Mouse (Mus musculus) neural tube, embryonic 11.5 days (tissue): ENCODE results near the gene Fkbpl. TPM values are rescaled to one million over a fixed set of nuclear protein-coding genes. Genes with fewer than 3 reads are reported as not detected.

Experiments
- ATAC-seq: fragments of 200-750 bp; cut with Nextera tagmentation; 2 replicates; pipeline ENCODE4 v1.8.0; 2017; ENCODE audit warnings: moderate number of reproducible peaks, mild to moderate bottlenecking, moderate TSS enrichment, moderate library complexity; ENCODE audit not compliant: insufficient read depth, low FRiP score, low TSS enrichment
- DNase-seq: peaks from one replicate; pipeline ENCODE4 v3.0.0-alpha.2; 2015; ENCODE audit warnings: low spot score
- H3K27ac ChIP-seq: fragments of 300-500 bp; sonication (generic); 2 replicates; pipeline ENCODE4 v1.5.1; 2014; ENCODE audit warnings: low read depth, mild to moderate bottlenecking, low read length
- H3K27me3 ChIP-seq: fragments of 300-500 bp; sonication (generic); 2 replicates; pipeline ENCODE4 v1.6.1; 2014; ENCODE audit warnings: mild to moderate bottlenecking, low read length, mixed read lengths; ENCODE audit not compliant: control insufficient read depth, insufficient read depth
- H3K36me3 ChIP-seq: fragments of 300-500 bp; sonication (generic); 2 replicates; pipeline ENCODE4 v1.6.1; 2014; ENCODE audit warnings: mild to moderate bottlenecking, low read length, moderate library complexity, mixed read lengths; ENCODE audit not compliant: control insufficient read depth, insufficient read depth
- H3K4me1 ChIP-seq: fragments of 300-500 bp; sonication (generic); 2 replicates; pipeline ENCODE4 v1.6.1; 2014; ENCODE audit warnings: low read length, mixed read lengths; ENCODE audit not compliant: control insufficient read depth, insufficient read depth
- H3K4me2 ChIP-seq: fragments of 300-500 bp; sonication (generic); 2 replicates; pipeline ENCODE4 v1.6.1; 2014; ENCODE audit warnings: low read depth, mild to moderate bottlenecking, moderate library complexity
- H3K4me3 ChIP-seq: fragments of 300-500 bp; sonication (generic); 2 replicates; pipeline ENCODE4 v1.5.1; 2014; ENCODE audit warnings: low read depth, low read length
- H3K9ac ChIP-seq: fragments of 300-500 bp; sonication (generic); 2 replicates; pipeline ENCODE4 v1.6.1; 2014; ENCODE audit warnings: mild to moderate bottlenecking, low read length
- H3K9me3 ChIP-seq: fragments of 300-500 bp; sonication (generic); 2 replicates; pipeline ENCODE4 v1.6.1; 2016; ENCODE audit warnings: low read length; ENCODE audit not compliant: control insufficient read depth
- whole genome bisulfite sequencing: fragments of 180-500 bp; shearing (Covaris S2); extraction: QIAGEN DNeasy Blood & Tissue Kit; methylation state at CpG from one replicate; pipeline ENCODE4 v1.1.7; 2014; 5-methylcytosine and 5-hydroxymethylcytosine counted together
- polyA plus RNA-seq: library from polyadenylated mRNA; unstranded; fragments of >200 nt; fragmentation: Nextera tagmentation; extraction: Ambion mirVana; gene quantifications from 2 replicates; pipeline ENCODE4 v1.2.1, GENCODE M21; 2014

The Fkbpl gene
- polyA plus RNA-seq, 1 experiment from 2014 or later: 15.5 TPM

DNA sequence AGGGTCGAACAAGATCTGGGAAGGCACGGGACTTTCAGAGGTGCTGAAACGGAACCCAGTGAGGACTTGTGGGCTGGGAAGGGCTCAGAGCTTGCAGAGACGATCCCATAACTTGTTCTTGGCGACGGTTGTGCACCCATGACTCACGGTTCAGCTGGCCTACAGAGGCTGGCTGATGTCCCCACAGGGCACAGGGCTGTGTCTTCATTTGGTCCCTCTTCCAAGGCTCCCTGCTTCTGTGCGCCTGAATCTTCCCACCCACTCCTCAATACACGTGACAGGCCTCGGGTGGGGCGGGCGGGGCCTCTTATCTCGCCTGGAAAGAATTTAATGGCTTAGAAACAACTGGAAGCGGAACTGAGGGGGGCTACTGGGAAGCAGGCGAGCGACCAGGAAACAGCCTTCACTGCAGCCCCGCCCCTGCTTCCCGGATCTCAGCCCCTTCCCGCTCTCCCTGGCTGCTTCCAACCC, 16.6 kb downstream of the Fkbpl start:
- Histone ChIP-seq H3K9me3 (no peaks in the 10 kb centered on the region), H3K27ac (no peak overlapping the region), H3K36me3 (no peaks in the 10 kb centered on the region), H3K9ac (no peak overlapping the region), H3K4me2 (no peak overlapping the region), H3K4me3 (no peak overlapping the region), H3K27me3 (peaks cover 11% of the 10 kb centered on the region), H3K4me1 (no peaks in the 10 kb centered on the region)
- WGBS: 9% methylated on average over 19 of the region's 19 CpGs
- DNase-seq (no peak), ATAC-seq (no peak)

- DNase-seq (no peak), ATAC-seq (no peak)
- no peaks in the 10 kb centered on the region for H3K4me1 ChIP-seq
- 81% methylated on average over 1 of the region's 1 CpGs for WGBS
- no peaks in the 10 kb centered on the region for H3K9me3 ChIP-seq
- H3K27ac ChIP-seq: no peak overlapping the region
- peaks cover 11% of the 10 kb centered on the region for H3K27me3 ChIP-seq
- no peak overlapping the region for H3K9ac ChIP-seq
- H3K4me3 ChIP-seq: no peak overlapping the region
- no peak overlapping the region for H3K4me2 ChIP-seq
- H3K36me3 ChIP-seq: no peaks in the 10 kb centered on the region
Measured at GRCm38 (mm10) chr17:34662468-34662867, 17.9 kb downstream of the Fkbpl start.

DNA sequence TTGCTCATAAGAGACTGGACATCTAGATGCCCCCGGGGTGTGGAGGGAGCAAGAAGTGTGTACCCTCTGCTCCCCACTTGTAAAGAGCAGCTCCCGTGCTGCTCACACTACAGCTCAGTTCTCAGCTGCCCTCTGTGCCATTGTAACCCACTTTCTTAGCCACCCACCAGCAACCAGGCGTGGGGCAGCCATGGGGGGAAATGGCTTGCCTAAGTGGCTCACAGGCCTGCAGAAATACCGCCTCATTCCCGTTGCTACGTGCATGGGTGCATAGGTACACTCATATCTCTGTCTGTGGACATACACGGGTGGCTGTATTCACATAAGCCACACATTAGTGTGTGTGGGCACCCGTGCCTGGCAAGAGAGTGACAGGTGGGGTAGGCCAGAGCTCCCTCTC, 18.4 kb downstream of the Fkbpl start:
- H3K27ac ChIP-seq: no peak overlapping the region
- H3K4me3 ChIP-seq: no peak overlapping the region
- DNase-seq: no peak
- ATAC-seq: no peak
- H3K9me3 ChIP-seq: no peaks in the 10 kb centered on the region
- no peaks in the 10 kb centered on the region for H3K4me1 ChIP-seq
- WGBS: 84% methylated on average over 8 of the region's 8 CpGs
- H3K36me3 ChIP-seq: no peaks in the 10 kb centered on the region
- peaks cover 11% of the 10 kb centered on the region for H3K27me3 ChIP-seq
- H3K9ac ChIP-seq: no peak overlapping the region
- H3K4me2 ChIP-seq: no peak overlapping the region

DNA sequence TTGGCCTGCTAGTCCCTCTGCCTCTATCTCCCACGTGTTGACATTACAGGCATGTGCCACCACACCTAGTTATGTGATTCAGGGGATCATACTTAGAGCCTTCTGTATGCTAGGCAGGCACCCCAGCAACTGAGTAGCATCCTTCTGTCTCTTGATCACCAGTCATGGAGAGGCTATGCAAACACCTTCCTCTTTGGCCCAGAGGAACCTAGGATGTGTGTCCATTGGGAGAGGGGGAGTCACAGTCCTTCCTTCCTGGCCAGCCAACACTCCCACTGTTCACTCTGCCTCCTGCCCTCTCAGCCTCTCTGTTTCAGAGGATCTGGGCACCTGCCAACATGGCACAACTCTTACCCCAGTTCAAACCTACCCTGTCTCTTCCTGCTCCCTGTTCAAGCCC, 19.0 kb downstream of the Fkbpl start:
- no peaks in the 10 kb centered on the region for H3K9me3 ChIP-seq
- H3K36me3 ChIP-seq: no peaks in the 10 kb centered on the region
- DNase-seq (no peak), ATAC-seq (no peak)
- no peak overlapping the region for H3K4me2 ChIP-seq
- 62% methylated on average over 1 of the region's 1 CpGs for WGBS
- no peak overlapping the region for H3K9ac ChIP-seq
- no peaks in the 10 kb centered on the region for H3K4me1 ChIP-seq
- H3K4me3 ChIP-seq: no peak overlapping the region
- peaks cover 11% of the 10 kb centered on the region for H3K27me3 ChIP-seq
- no peak overlapping the region for H3K27ac ChIP-seq

- H3K4me2 ChIP-seq: no peak overlapping the region
- H3K9ac ChIP-seq: no peak overlapping the region
- H3K27ac ChIP-seq: no peak overlapping the region
- DNase-seq (no peak), ATAC-seq (no peak)
- H3K4me1 ChIP-seq: no peaks in the 10 kb centered on the region
- no peaks in the 10 kb centered on the region for H3K9me3 ChIP-seq
- WGBS: 83% methylated on average over 7 of the region's 7 CpGs
- no peak overlapping the region for H3K4me3 ChIP-seq
- peaks cover 9% of the 10 kb centered on the region for H3K27me3 ChIP-seq
- H3K36me3 ChIP-seq: no peaks in the 10 kb centered on the region
Measured at GRCm38 (mm10) chr17:34664472-34664871, 19.9 kb downstream of the Fkbpl start.

GRCm38 (mm10) chr17:34670235-34670634, 25.7 kb downstream of the Fkbpl start, which contains the start of gene Tnxb:
Tnxb (plus strand) TSS chr17:34670535.
- H3K4me3 ChIP-seq: peak within 1 kb of the TSS; percentile 30
- H3K4me1 ChIP-seq: peaks cover 5% of the 10 kb centered on the region; the same call in 1 of the 2 replicates
- ATAC-seq (no peak), DNase-seq (no peak)
- no peak within 1 kb of the TSS for H3K27ac ChIP-seq
- peaks cover 43% of the 10 kb centered on the region for H3K27me3 ChIP-seq
- no peak within 1 kb of the TSS; the same call in 1 of the 2 replicates for H3K9ac ChIP-seq
- no peaks in the 10 kb centered on the region for H3K9me3 ChIP-seq
- H3K4me2 ChIP-seq: peak within 1 kb of the TSS; percentile 51
- 67% methylated on average over 7 of the region's 7 CpGs for whole genome bisulfite sequencing
- H3K36me3 ChIP-seq: no peaks in the 10 kb centered on the region

- ATAC-seq (no peak; the same call in 1 of the 2 replicates), DNase-seq (peak; percentile 48)
- H3K27me3 ChIP-seq: peaks cover 43% of the 10 kb centered on the region
- 7% methylated on average over 82 of the region's 93 CpGs for WGBS
- H3K36me3 ChIP-seq: no peaks in the 10 kb centered on the region
- peaks cover 5% of the 10 kb centered on the region; the same call in 1 of the 2 replicates for H3K4me1 ChIP-seq
- H3K27ac ChIP-seq: no peak overlapping the region
- H3K4me3 ChIP-seq: peak overlapping the region; percentile 30
- H3K9ac ChIP-seq: peak overlapping the region; percentile 33
- peak overlapping the region; percentile 51 for H3K4me2 ChIP-seq
- H3K9me3 ChIP-seq: no peaks in the 10 kb centered on the region
Measured at GRCm38 (mm10) chr17:34671151-34672066, 26.8 kb downstream of the Fkbpl start.

GRCm38 (mm10) chr17:34672246-34672792, 27.8 kb downstream of the Fkbpl start:
- ATAC-seq (no peak), DNase-seq (no peak)
- 32% methylated on average over 49 of the region's 49 CpGs for WGBS
- peak overlapping the region; percentile 30 for H3K4me3 ChIP-seq
- no peak overlapping the region for H3K27ac ChIP-seq
- no peaks in the 10 kb centered on the region for H3K9me3 ChIP-seq
- peak overlapping the region; percentile 51 for H3K4me2 ChIP-seq
- no peaks in the 10 kb centered on the region for H3K36me3 ChIP-seq
- peaks cover 5% of the 10 kb centered on the region; the same call in 1 of the 2 replicates for H3K4me1 ChIP-seq
- H3K27me3 ChIP-seq: peaks cover 43% of the 10 kb centered on the region
- peak overlapping the region; percentile 33 for H3K9ac ChIP-seq
